Mouse (Mus musculus) kidney, embryonic 16.5 days (tissue): Measurements from ENCODE around the gene Sec16a. TPM values are rescaled to one million over a fixed set of nuclear protein-coding genes. Genes with fewer than 3 reads are reported as not detected.
A peak's percentile ranks its signal among the peaks of the same experiment; 100 is the strongest.
"Not testable (repeated sequence)": the region's sequence is repeated elsewhere in the genome, so short reads cannot be mapped to it uniquely, and the experiment has no call there.

Experiments
- ATAC-seq: fragments of 200-750 bp; cut with Nextera tagmentation; 2 replicates; pipeline ENCODE4 v1.8.0; 2017; ENCODE audit warnings: moderate TSS enrichment; ENCODE audit not compliant: low FRiP score, low TSS enrichment
- H3K27ac ChIP-seq: fragments of 300-500 bp; sonication (generic); 2 replicates; pipeline ENCODE4 v1.5.1; 2014; ENCODE audit warnings: low read length
- H3K27me3 ChIP-seq: fragments of 300-500 bp; sonication (generic); 2 replicates; pipeline ENCODE4 v1.6.1; 2014; ENCODE audit warnings: low read length, control low read depth, mixed read lengths; ENCODE audit not compliant: insufficient read depth
- H3K36me3 ChIP-seq: fragments of 300-500 bp; sonication (generic); 2 replicates; pipeline ENCODE4 v1.6.1; 2014; ENCODE audit warnings: low read length, control low read depth, mixed read lengths; ENCODE audit not compliant: insufficient read depth
- H3K4me1 ChIP-seq: fragments of 300-500 bp; sonication (generic); 2 replicates; pipeline ENCODE4 v1.6.1; 2014; ENCODE audit warnings: low read length, control low read depth, mixed read lengths; ENCODE audit not compliant: insufficient read depth
- H3K4me2 ChIP-seq: fragments of 300-500 bp; sonication (generic); replicated peaks from 2 replicates; pipeline ENCODE4 v1.6.1; 2014; ENCODE audit warnings: low read depth, low read length
- H3K4me3 ChIP-seq: fragments of 300-500 bp; sonication (generic); 2 replicates; pipeline ENCODE4 v1.5.1; 2014; ENCODE audit warnings: mild to moderate bottlenecking, low read length
- H3K9ac ChIP-seq: fragments of 300-500 bp; sonication (generic); replicated peaks from 2 replicates; pipeline ENCODE4 v1.6.1; 2014; ENCODE audit warnings: low read length
- H3K9me3 ChIP-seq: fragments of 300-500 bp; sonication (generic); 2 replicates; pipeline ENCODE4 v1.6.1; 2016; ENCODE audit warnings: low read length, control low read depth
- WGBS: fragments of 180-500 bp; shearing (Covaris S2); extraction: QIAGEN DNeasy Blood & Tissue Kit; methylation state at CpG from one replicate; pipeline ENCODE4 v1.1.7; 2014; 5-methylcytosine and 5-hydroxymethylcytosine counted together
- polyA plus RNA-seq: library from polyadenylated mRNA; unstranded; fragments of >200 nt; fragmentation: Nextera tagmentation; extraction: Ambion mirVana; gene quantifications from 2 replicates; pipeline ENCODE4 v1.2.1, GENCODE M21; 2015

The Sec16a gene
- polyA plus RNA-seq, 1 experiment from 2014 or later = 27.6 TPM

GRCm38 (mm10) chr2:26401023-26401422 lies 44.0 kb downstream of the Sec16a start:
- H3K27me3 ChIP-seq = no peaks in the 10 kb centered on the region
- no peak overlapping the region for H3K9ac ChIP-seq
- no peak overlapping the region for H3K4me3 ChIP-seq
- no peak overlapping the region for H3K27ac ChIP-seq
- peaks cover 55% of the 10 kb centered on the region for H3K36me3 ChIP-seq
- ATAC-seq = no peak
- no peak overlapping the region for H3K4me2 ChIP-seq
- no peaks in the 10 kb centered on the region for H3K9me3 ChIP-seq
- H3K4me1 ChIP-seq = peaks cover 8% of the 10 kb centered on the region
- WGBS = 87% methylated on average over 4 of the region's 4 CpGs

- 89% methylated on average over 5 of the region's 5 CpGs for WGBS
- no peak overlapping the region for H3K9ac ChIP-seq
- H3K4me1 ChIP-seq = peaks cover 3% of the 10 kb centered on the region; the same call in 1 of the 2 replicates
- H3K9me3 ChIP-seq = no peaks in the 10 kb centered on the region
- H3K4me2 ChIP-seq = no peak overlapping the region
- no peak overlapping the region for H3K4me3 ChIP-seq
- no peak overlapping the region for H3K27ac ChIP-seq
- ATAC-seq = no peak
- H3K36me3 ChIP-seq = peaks cover 63% of the 10 kb centered on the region
- H3K27me3 ChIP-seq = no peaks in the 10 kb centered on the region
Observed at GRCm38 (mm10) chr2:26400296-26400695, 44.7 kb downstream of the Sec16a start.

- Histone ChIP-seq H3K4me2 (no peak overlapping the region), H3K36me3 (peaks cover 69% of the 10 kb centered on the region), H3K4me1 (no peaks in the 10 kb centered on the region), H3K9ac (no peak overlapping the region), H3K4me3 (no peak overlapping the region), H3K27ac (no peak overlapping the region), H3K27me3 (no peaks in the 10 kb centered on the region), H3K9me3 (no peaks in the 10 kb centered on the region)
- 78% methylated on average over 5 of the region's 5 CpGs for WGBS
- no peak for ATAC-seq
Observed at GRCm38 (mm10) chr2:26399647-26400046, 45.4 kb downstream of the Sec16a start.

GRCm38 (mm10) chr2:26398978-26399377 lies 46.0 kb downstream of the Sec16a start:
- H3K9ac ChIP-seq = no peak overlapping the region
- no peak overlapping the region for H3K4me2 ChIP-seq
- peaks cover 76% of the 10 kb centered on the region for H3K36me3 ChIP-seq
- H3K27me3 ChIP-seq = no peaks in the 10 kb centered on the region
- 81% methylated on average over 8 of the region's 8 CpGs for WGBS
- no peak overlapping the region for H3K27ac ChIP-seq
- no peak for ATAC-seq
- H3K4me1 ChIP-seq = no peaks in the 10 kb centered on the region
- H3K9me3 ChIP-seq = no peaks in the 10 kb centered on the region
- H3K4me3 ChIP-seq = no peak overlapping the region

GRCm38 (mm10) chr2:26391617-26392016 lies 53.4 kb downstream of the Sec16a start:
- no peak for ATAC-seq
- Histone ChIP-seq H3K4me3 (no peak overlapping the region), H3K36me3 (peaks cover 62% of the 10 kb centered on the region), H3K4me1 (peaks cover 18% of the 10 kb centered on the region), H3K27me3 (no peaks in the 10 kb centered on the region), H3K27ac (no peak overlapping the region), H3K4me2 (no peak overlapping the region), H3K9ac (no peak overlapping the region), H3K9me3 (no peaks in the 10 kb centered on the region)
- WGBS = 91% methylated on average over 6 of the region's 6 CpGs

GRCm38 (mm10) chr2:26390954-26391353 lies 54.1 kb downstream of the Sec16a start:
- H3K27me3 ChIP-seq = no peaks in the 10 kb centered on the region
- peaks cover 62% of the 10 kb centered on the region for H3K36me3 ChIP-seq
- H3K9me3 ChIP-seq = no peaks in the 10 kb centered on the region
- no peak overlapping the region for H3K9ac ChIP-seq
- H3K27ac ChIP-seq = no peak overlapping the region
- peaks cover 18% of the 10 kb centered on the region for H3K4me1 ChIP-seq
- ATAC-seq = no peak
- H3K4me3 ChIP-seq = no peak overlapping the region
- H3K4me2 ChIP-seq = no peak overlapping the region
- WGBS = 80% methylated on average over 3 of the region's 3 CpGs

GRCm38 (mm10) chr2:26389154-26389690 lies 55.8 kb downstream of the Sec16a start, which contains the start of the genes Entr1 and Pmpca:
TSS of gene Entr1 (minus strand) at chr2:26389316.
TSS of gene Pmpca (plus strand) at chr2:26389339.
- Histone ChIP-seq H3K36me3 (peaks cover 62% of the 10 kb centered on the region), H3K27me3 (no peaks in the 10 kb centered on the region), H3K9ac (peak within 1 kb of the TSS; percentile 93), H3K9me3 (no peaks in the 10 kb centered on the region), H3K4me2 (peak within 1 kb of the TSS; percentile 92), H3K4me3 (peak within 1 kb of the TSS; percentile 90), H3K27ac (peak within 1 kb of the TSS; percentile 67), H3K4me1 (peaks cover 18% of the 10 kb centered on the region)
- under 1% methylated on average over 47 of the region's 60 CpGs for WGBS
- peak; percentile 92 for ATAC-seq

GRCm38 (mm10) chr2:26388682-26389153 lies 56.3 kb downstream of the Sec16a start:
- Histone ChIP-seq H3K4me1 (peaks cover 18% of the 10 kb centered on the region), H3K36me3 (peaks cover 60% of the 10 kb centered on the region), H3K4me2 (peak overlapping the region; percentile 92), H3K9me3 (no peaks in the 10 kb centered on the region), H3K9ac (peak overlapping the region; percentile 93), H3K27me3 (no peaks in the 10 kb centered on the region), H3K27ac (peak overlapping the region; percentile 67), H3K4me3 (peak overlapping the region; percentile 90)
- ATAC-seq = peak; percentile 60
- WGBS = under 1% methylated on average over 40 of the region's 45 CpGs

- no peaks in the 10 kb centered on the region for H3K9me3 ChIP-seq
- H3K27ac ChIP-seq = no peak overlapping the region
- no peak for ATAC-seq
- WGBS = 84% methylated on average over 3 of the region's 3 CpGs
- no peaks in the 10 kb centered on the region for H3K27me3 ChIP-seq
- peaks cover 60% of the 10 kb centered on the region for H3K36me3 ChIP-seq
- peak overlapping the region; percentile 92 for H3K4me2 ChIP-seq
- H3K4me3 ChIP-seq = peak overlapping the region; percentile 90; the same call in 1 of the 2 replicates
- peaks cover 18% of the 10 kb centered on the region for H3K4me1 ChIP-seq
- peak overlapping the region; percentile 93; the same call in 1 of the 2 replicates for H3K9ac ChIP-seq
Observed at GRCm38 (mm10) chr2:26387713-26388112, 57.3 kb downstream of the Sec16a start.

- H3K9me3 ChIP-seq, H3K27me3 ChIP-seq, H3K4me1 ChIP-seq, H3K27ac ChIP-seq: not testable (repeated sequence)
- Histone ChIP-seq H3K4me2 (peak overlapping the region; percentile 79), H3K4me3 (peak overlapping the region; percentile 79), H3K36me3 (peaks cover 59% of the 10 kb centered on the region), H3K9ac (peak overlapping the region; percentile 77)
- WGBS = 30% methylated on average over 6 of the region's 6 CpGs
- 0 out of 2 replicates have a peak, but pooled peaks have one; percentile 10 for ATAC-seq
Observed at GRCm38 (mm10) chr2:26380871-26381270, 64.1 kb downstream of the Sec16a start.
